Mouse (Mus musculus): ENCODE measurements at regions not wholly inside any gene's neighbourhood (a gene's known extent, or its start where the extent isn't known, plus 50 kb on each side); places are given as distances from the start of the nearest gene placed in this dataset.

- DNase-seq (ENCODE audit: low spot score) = no peak
These were observed 140.1 kb upstream of the Zmiz1 start for GRCm38 (mm10) chr14:25318909-25319308.

- DNase-seq (ENCODE audit: low spot score) = no peak
These were observed 138.8 kb upstream of the Zmiz1 start for GRCm38 (mm10) chr14:25320141-25320540.

GRCm38 (mm10) chr14:25323542-25324484, 135.2 kb upstream of the Zmiz1 start:
- no peak for DNase-seq (ENCODE audit: low spot score)

GRCm38 (mm10) chr14:25325887-25326286, 133.1 kb upstream of the Zmiz1 start:
- DNase-seq (ENCODE audit: low spot score) = peak; percentile 34

GRCm38 (mm10) chr14:25328230-25328629, 130.8 kb upstream of the Zmiz1 start:
- DNase-seq (ENCODE audit: low spot score) = no peak

GRCm38 (mm10) chr14:25334186-25334585, 124.8 kb upstream of the Zmiz1 start:
- DNase-seq (ENCODE audit: low spot score) = no peak

GRCm38 (mm10) chr14:25336875-25337274, 122.1 kb upstream of the Zmiz1 start:
- no peak for DNase-seq (ENCODE audit: low spot score)

GRCm38 (mm10) chr14:25338404-25339051, 120.5 kb upstream of the Zmiz1 start:
- DNase-seq (ENCODE audit: low spot score) = no peak

GRCm38 (mm10) chr14:25340845-25341244, 118.1 kb upstream of the Zmiz1 start:
- DNase-seq (ENCODE audit: low spot score) = no peak

GRCm38 (mm10) chr14:25341848-25342427, 117.0 kb upstream of the Zmiz1 start:
- no peak for DNase-seq (ENCODE audit: low spot score)

GRCm38 (mm10) chr14:25342865-25343565, 116.0 kb upstream of the Zmiz1 start:
- no peak for DNase-seq (ENCODE audit: low spot score)

- DNase-seq (ENCODE audit: low spot score) = no peak
These were observed 113.0 kb upstream of the Zmiz1 start for GRCm38 (mm10) chr14:25345995-25346394.

- DNase-seq (ENCODE audit: low spot score) = no peak
These were observed 112.0 kb upstream of the Zmiz1 start for GRCm38 (mm10) chr14:25346813-25347610.

GRCm38 (mm10) chr14:25350282-25350964, 108.6 kb upstream of the Zmiz1 start:
- no peak for DNase-seq (ENCODE audit: low spot score)

GRCm38 (mm10) chr14:25353804-25354203, 105.2 kb upstream of the Zmiz1 start:
- no peak for DNase-seq (ENCODE audit: low spot score)

- no peak for DNase-seq (ENCODE audit: low spot score)
These were observed 104.6 kb upstream of the Zmiz1 start for GRCm38 (mm10) chr14:25354288-25354850.

- DNase-seq (ENCODE audit: low spot score) = no peak
These were observed 101.2 kb upstream of the Zmiz1 start for GRCm38 (mm10) chr14:25357805-25358204.

GRCm38 (mm10) chr14:25359824-25360294, 99.1 kb upstream of the Zmiz1 start:
- DNase-seq (ENCODE audit: low spot score) = no peak

- no peak for DNase-seq (ENCODE audit: low spot score)
These were observed 98.3 kb upstream of the Zmiz1 start for GRCm38 (mm10) chr14:25360726-25361125.

- no peak for DNase-seq (ENCODE audit: low spot score)
These were observed 97.9 kb upstream of the Zmiz1 start for GRCm38 (mm10) chr14:25361129-25361528.
